Mouse (Mus musculus): ENCODE data around the gene Zfp628.
A peak's percentile ranks its signal among the peaks of the same experiment; 100 is the strongest.

Zfp628 gene

DNA sequence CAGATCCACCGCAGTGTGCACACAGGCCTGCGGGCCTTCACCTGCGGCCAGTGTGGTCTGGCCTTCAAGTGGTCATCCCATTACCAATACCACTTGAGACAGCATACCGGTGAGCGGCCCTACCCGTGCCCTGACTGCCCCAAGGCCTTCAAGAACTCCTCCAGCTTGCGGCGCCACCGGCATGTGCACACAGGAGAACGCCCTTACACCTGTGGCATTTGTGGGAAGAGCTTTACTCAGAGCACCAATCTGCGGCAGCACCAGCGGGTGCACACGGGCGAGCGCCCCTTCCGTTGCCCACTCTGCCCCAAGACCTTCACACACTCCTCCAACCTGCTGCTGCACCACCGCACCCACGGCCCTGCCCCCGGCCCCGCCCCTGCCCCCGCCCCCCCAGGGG lies 4.1 kb downstream of the Zfp628 start:
- DNase-seq: no peak

DNA sequence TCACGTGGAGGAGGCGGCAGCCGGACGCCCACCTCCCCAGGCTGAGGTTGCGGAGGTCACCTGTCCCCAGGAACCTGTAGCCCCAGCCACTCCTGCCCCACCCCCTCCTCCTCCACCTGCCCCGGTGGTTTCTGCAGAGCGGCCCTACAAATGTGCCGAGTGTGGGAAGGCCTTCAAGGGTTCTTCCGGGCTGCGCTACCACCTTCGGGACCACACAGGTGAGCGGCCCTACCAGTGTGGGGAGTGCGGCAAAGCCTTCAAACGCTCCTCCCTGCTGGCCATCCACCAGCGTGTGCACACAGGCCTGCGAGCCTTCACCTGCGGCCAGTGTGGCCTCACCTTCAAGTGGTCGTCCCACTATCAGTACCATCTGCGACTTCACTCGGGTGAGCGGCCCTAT lies 5.0 kb downstream of the Zfp628 start:
- DNase-seq: no peak

DNA sequence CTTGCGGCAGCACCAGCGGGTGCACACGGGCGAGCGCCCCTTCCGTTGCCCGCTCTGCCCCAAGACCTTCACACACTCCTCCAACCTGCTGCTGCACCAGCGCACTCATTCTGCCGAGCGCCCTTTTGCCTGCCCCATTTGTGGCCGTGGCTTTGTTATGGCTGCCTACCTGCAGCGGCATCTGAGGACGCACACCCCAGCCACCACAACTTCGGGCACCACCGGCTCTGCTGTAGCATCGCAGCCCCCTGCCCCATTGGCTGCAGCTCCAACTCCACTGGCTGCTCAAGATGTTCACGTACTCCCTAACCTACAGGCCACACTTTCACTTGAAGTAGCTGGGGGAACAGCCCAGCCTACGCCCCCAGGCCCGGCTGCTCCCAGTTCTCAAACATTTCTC lies 5.5 kb downstream of the Zfp628 start:
- DNase-seq: no peak

DNA sequence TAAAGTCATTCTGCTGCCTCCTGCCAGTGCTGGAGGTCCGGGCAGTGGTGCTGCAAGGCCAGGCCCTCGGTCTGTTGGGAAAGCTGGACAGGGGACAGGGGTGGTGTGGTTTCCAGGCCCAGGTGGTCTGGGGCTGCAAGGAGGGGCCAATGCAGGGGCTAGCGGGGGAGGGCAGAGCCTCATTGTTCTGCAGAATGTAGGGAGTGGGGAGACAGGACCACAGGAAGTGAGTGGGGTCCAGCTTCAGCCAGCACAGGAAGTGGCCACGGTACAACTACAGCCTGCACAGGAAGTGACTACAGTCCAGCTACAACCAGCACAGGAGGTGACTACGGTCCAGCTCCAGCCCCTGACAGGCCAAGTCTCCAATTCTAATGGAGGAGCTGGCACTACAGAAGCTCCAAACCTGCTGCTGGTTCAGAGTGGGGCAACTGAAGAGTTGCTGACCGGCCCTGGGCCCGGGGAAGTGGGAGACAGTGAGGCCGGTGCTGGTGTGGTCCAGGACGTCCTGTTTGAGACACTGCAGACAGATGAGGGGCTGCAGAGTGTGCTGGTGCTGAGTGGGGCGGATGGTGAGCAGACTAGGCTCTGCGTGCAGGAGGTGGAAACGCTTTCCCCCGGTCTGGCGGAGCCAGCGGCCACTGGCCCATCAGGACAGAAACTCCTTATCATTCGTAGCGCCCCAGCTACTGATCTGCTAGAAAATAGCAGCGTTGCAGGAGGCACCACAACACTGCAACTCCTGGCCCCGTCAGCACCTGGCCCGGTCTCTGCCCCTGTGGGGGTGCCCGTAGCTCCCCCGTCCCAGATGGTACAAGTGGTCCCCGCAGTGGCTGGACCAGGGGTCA lies 6.2 kb downstream of the Zfp628 start:
- DNase-seq: no peak

DNA sequence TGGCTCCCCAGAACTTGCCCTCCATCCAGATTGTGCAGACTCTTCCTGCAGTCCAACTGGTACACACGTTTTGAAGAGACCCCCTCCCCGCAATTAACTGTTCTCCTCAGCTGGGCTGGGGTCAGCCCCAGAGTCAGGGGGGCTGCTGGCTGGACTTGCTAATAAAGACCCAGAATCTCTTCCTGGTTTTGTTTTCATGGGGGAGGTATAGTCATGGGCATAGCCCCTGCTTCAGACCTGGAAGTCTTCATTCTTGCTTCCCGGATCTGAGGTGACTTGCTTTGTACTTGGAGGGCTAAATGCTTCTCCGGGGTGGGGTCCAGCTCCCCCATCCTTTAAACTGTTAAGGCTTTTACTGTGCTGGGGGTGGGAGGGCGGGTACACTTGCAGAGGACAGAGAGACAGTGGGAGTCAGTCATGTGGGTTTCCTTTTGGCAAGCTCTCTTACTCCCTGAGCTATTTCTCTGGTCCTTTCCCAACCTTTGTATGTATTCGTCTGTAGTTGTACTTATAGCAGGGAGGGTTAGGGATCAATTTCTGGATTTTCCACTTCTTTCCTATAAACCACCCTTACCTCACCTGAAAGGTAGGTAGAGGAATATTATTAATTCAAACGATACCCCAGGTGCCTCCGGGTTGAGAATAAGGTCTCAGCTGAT lies 6.9 kb downstream of the Zfp628 start, which contains the start of gene Nat14:
Gene Nat14 (plus strand): TSS at position 205 of the 659 bp plus-strand sequence.
- no peak for DNase-seq

DNA sequence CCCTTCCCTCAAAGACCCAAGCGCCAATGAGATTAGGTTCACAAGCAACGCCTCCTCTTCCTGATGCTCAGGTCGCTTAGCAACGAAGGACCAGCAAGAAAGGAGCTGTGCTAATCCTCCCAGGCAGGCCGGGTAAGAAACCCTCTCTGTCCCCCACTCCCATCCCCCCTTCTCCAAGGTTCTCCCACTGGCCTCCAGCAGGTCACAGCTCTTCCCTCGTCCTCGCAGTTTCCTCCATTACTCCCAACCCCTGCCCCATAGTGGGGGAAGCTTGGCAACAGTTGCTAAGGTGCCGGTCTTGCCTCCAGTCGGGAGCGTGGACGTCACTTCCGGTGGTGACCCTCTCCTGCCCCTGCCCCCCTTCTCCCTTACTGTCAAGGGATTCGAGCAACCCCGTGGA lies 7.5 kb downstream of the Zfp628 start:
- peak; percentile 59 to 71 for DNase-seq

DNA sequence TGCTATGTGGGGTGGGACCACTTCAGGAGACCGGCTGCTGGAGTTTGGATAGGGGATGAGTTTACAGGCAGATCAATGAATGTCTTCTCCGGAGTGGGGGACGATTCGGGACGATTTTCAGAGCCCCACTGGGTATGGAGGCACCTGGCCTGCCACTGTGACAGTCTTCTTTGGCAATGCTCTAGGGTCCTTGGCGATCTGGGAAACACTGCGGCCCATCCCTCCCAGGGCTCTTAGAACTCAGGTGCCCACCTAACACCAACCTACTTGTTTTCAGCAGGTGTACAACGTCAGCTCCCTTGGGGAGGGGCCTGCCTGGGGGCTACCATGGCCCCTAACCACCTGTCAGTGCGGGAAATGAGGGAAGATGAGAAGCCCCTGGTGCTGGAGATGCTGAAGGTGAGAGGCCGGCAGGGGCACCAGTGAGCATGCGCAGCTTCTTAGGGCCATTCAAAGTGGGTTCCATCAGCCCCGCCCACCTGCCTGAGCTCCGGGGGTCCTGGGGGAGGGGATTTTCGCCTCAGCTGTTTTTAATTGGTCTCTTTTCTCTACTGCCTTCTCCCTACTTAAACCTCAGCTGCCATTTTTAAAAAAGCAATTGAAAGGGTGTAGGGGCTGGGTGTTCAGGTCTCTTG lies 8.0 kb downstream of the Zfp628 start:
- no peak for DNase-seq

DNA sequence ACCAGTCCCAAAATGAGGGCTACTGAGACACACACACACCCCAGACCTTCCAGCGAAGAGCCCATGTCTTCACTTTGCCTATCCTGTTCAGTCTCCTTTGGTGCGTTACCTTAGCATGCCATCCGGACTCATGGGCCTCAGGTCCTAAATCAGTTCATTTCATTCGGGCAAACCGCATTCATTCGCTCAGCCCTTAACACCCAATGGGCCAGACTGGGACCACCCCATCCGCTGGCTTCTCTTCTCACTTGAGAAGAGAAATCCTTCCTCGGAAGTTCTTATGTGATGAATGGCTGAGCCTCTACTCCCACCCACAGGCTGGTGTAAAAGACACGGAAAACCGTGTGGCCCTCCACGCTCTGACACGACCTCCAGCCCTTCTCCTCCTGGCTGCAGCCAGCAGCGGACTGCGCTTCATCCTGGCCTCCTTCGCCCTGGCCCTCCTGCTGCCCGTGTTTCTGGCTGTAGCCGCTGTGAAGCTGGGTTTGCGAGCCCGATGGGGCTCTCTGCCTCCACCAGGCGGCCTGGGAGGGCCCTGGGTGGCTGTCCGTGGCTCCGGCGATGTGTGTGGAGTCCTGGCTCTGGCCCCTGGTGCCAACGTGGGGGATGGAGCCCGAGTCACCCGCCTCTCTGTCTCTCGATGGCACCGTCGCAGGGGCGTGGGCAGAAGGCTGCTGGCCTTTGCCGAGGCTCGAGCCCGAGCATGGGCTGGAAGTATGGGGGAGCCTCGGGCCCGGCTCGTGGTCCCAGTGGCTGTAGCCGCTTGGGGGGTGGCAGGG lies 8.8 kb downstream of the Zfp628 start:
- peak in 1 of 2 experiments; percentile 52 for DNase-seq

DNA sequence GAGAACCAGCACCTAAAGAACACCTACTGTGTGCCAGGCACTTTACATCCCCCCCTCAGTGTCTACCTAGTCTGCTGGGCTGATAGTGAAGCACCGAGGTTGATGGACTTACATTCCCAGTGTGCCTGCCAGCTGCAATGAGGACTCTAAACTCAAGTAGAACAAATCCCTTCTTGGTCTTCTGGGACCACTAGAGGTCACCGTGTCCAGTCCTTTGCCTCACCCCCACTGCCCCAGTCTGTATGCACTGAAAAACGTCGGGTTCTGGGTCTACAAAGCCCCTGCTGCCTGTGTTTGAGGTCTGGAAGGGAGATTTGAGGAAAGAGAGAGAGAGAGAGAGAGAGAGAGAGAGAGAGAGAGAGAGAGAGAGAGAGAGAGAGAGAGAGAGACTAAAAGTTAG lies 9.5 kb downstream of the Zfp628 start:
- no peak for DNase-seq

DNA sequence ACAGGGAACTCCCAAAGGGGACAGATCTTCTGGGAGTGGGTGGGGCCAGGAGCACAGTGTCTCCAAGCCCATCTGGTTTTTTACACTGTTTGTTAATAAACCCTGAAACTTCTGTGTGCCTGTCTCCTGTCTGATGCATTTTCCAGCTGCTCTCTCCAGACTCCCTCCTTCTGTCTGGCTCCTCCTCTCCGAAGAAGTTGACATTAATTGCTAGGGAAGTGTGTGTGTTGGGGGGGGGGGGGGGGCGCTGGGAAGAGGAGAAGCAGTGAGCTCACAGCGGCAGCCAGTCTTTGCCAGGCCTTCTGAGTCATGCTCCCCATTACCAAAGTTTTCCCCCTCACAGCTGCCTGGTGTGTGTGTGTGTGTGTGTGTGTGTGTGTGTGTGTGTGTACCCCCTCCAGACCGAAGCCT lies 9.9 kb downstream of the Zfp628 start:
- peak in 1 of 2 experiments; percentile 51 for DNase-seq

DNA sequence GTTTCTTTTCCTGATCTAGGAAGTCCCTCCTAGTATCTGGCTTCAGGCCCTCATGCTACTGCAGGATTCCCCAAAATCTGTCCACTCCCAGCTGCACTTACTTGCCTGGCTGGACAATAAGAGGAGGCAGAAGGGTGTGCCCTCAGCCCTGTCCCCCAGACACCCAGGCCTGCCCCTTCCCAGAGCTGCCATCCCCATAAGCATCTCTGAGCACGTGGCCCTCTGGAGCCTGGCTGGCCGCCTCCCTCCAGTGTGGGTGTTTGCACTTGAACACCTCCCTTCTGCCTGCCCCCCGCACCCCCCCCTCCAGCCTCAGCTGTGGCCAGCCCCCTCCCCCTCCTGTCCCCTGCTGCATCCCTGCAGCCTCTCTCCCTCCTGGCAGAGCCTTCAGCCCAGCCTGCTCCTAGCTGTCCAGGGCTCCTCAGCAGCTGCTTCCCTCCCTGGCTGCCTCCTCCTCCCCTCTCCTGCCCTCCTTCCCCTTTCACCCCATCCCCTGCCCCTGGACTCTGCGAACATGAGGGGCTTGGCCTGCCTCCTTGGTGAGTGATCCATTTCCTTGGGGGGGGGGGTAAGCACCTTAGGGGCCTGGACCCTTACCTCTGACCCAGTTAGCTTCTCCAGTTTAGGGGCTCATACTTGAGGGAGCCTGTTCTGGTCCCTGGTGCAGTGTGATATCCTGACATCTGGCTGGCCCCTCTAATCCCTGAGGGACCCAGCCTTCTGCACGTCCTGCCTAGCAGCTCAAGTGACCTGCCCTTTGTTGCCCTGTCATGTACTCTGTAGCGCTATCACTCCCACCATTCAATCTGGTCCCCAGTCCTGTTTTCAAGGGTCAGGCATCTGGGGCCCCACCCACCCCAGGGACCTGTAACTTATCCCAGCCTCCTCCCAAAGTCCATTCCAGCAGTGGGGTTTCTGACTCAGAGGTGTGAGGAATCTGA lies 10.7 kb downstream of the Zfp628 start, which contains the start of gene Ssc5d:
Gene Ssc5d (plus strand): TSS at position 345 of the 941 bp plus-strand sequence.
- DNase-seq: peak; percentile 26 to 40

DNA sequence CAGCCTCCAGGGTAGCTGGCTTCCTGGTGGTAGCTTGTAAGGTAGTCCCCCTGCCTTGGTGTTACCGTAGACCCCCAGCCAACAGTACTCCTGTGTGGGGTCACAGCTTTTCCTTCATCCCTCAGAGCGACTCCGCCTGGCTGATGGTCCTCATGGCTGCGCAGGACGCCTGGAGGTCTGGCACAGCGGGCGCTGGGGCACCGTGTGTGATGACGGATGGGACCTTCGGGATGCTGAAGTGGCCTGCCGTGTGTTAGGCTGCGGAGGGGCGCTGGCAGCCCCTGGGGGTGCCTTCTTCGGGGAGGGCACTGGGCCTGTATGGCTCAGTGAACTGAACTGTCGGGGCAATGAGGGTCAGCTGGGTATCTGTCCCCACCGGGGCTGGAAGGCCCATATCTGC lies 11.8 kb downstream of the Zfp628 start:
- DNase-seq: no peak

DNA sequence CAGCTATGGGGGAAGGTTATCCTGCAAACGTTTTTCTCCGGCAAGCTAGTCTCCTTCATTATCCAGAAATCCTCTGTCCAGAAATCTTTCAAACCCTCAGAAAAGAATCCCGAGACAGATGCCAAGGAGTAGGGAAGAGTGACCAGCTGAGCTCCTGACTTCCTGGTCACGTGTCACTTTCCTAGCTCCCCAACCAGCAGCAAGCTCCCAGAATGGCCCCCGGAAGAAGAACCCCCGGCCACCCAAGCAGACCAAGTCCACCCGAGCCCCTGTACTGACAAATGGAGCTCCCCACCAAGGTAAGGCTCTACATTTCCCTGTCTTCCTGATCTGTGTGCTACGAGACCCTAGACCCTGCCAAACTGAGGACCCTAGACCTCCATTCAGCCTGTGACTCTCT lies 12.7 kb downstream of the Zfp628 start:
- DNase-seq: no peak

DNA sequence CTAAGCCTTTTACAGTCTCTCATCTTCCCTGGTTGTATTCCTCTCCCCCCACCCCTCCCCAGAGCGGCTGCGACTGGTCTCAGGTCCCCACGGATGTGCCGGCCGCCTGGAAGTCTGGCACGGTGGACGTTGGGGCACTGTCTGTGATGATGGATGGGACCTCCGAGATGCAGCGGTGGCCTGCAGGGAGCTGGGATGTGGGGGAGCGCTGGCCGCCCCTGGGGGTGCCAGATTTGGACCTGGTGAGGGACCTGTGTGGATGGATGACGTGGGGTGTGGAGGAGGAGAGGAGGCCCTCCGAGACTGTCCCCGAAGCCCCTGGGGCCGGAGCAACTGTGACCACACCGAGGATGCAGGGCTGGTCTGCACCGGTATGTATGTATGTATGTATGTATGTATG lies 13.3 kb downstream of the Zfp628 start:
- no peak for DNase-seq

DNA sequence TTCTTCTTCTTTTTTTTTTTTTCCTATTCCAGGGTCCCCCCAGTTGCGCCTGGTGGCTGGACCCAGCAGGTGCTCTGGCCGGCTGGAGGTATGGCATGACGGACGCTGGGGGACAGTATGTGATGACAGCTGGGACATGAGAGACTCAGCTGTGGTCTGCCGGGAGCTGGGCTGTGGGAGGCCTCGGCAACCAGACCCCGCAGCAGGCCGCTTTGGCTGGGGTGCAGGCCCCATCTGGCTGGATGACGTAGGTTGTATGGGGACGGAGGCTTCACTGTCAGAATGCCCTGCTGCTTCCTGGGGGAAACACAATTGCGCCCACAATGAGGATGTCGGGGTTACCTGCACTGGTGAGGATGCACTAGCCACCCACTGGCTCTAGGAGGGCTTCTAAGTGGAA lies 18.1 kb downstream of the Zfp628 start:
- DNase-seq: no peak

DNA sequence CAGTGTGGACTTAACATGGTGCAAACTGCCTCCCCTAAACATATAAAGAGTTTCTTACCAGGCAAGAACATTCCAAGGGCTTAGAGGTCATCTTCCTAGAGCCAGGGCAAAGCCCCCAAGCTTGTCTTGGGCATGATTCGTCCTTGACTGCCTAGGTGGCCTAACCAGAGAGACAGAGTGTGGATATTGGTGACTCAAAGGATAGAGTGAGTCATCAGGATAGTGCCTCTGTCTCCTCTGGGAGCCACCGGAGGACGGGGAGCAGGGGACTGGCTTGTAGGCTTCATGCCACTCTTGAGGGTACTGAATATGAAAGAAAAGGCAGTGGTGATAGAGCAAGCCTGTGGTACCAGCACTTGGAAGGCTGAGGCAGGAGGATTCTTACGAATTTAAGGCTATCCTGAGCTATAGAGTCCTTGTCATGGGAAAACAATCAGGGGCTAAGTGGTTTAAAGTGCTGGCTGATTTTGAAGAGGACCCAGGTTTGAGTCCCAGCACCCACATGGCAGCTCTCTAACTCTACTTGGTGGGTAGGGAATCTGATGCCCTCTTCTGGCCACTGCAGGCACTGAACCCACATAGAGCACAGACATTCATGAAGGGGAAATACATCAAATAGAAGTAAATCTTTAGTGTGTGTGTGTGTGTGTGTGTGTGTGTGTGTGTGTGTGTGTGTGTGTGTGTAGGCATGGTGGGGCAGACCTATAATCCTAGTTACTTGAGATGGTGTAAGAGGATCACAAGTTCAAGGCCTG lies 19.3 kb downstream of the Zfp628 start:
- no peak for DNase-seq

DNA sequence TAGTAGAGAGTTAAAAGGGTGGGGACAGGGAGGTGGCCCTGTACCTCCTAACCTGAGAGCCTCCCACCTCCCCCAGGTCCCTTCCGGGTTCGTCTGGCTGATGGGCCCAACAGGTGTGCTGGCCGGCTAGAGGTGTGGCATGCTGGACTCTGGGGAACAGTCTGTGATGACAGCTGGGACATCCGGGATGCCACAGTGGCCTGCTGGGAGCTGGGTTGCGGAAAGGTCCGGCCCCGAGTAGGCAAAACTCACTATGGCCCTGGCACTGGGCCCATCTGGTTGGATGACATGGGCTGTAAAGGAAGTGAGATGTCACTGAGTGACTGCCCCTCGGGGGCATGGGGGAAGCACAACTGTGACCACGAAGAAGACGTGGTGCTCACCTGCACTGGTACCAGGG lies 21.8 kb downstream of the Zfp628 start:
- DNase-seq: no peak

DNA sequence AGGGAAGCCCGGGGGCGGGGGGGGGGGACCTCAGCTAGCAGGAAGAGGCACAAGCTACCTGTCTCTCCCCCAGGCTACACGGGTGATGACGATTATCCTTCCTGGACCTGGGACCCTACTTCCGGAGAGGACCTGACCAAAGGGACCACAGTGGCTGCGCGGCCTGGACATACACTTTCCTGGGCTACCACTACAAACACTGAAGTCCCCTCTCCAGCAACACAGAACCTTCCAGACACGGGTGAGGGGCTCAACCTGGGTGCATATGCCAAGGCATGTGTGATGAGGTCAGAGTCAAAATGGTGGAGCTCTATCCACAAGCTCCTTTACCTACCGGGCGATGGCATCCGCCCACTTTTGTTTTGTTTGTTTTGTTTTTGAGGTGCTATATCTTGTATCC lies 22.4 kb downstream of the Zfp628 start:
- DNase-seq: no peak

DNA sequence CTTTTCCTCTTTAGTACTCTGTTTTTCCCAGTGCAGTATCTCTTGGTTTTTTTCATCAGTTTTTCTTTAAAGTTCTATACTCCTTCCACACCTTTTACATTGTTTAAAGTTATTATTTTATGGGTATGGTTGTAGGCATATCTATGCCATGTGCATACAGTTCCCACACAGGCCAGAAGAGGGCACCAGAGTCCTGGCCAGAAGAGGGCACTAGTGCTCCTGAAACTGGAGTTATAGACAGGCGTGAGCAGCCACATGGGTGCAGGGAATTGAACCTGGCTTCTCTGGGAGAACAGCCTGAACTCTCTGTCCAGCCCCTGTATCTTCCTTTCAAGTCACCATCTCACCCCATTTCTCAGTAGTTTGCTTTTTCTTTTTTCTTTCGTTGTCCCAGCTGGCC lies 23.4 kb downstream of the Zfp628 start:
- peak; percentile 71 to 73 for DNase-seq

DNA sequence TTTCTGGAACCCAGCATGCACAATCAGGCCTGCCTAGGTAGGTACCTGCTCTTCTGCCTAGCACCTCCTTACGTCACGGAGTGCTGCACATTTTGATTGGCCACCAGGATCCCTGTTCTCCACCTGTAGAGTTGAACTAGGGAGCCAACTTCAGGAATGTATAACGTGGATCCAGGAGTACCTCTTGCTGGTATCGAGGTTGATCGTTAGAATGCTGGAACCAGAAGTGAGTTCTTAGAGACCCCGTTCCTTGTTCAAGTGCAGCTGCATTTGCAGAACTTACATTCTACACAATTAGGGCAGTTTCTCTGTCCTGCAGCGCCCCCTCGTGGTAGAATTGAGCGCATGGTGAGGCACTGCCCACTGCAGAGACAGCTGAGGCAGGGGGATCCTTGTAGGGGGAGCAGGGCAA lies 25.1 kb downstream of the Zfp628 start:
- DNase-seq: peak; percentile 83 to 86

DNA sequence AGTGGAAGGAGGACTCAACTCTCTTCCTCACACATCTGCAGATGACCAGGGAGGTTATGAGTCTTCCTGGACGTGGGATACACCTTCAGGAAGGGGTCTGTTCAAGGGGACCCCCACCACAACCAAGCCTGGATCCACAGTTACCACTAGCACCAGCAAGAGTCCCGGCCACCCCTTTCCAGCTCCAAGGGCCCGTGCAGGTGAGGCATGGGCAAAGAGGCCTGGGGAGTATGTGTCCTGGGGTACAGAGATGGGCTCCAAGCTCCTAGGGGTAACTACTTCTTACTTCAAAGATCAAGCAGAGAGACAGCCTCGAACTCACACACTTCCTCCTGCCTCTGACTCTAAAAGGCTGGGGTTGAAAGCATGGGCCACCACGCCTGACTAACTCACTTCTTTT lies 27.7 kb downstream of the Zfp628 start:
- DNase-seq: no peak

All from lung, adult 18-20 months (tissue).